Mouse (Mus musculus): Measurements from ENCODE around the gene Arvcf.

- TF ChIP-seq CTCF (IDR thresholded peaks at IDR 0.05; ENCODE audit: low read depth) (no peak), EP300 (IDR thresholded peaks at IDR 0.05; ENCODE audit: low read depth) (no peak)
Measured at GRCm38 (mm10) chr16:18451486-18452181, 103.7 kb downstream of the Arvcf start.

Measured in liver, postnatal 0 days (tissue).